Mouse (Mus musculus): ENCODE results near the gene Safb2.

The Safb2 gene

DNA sequence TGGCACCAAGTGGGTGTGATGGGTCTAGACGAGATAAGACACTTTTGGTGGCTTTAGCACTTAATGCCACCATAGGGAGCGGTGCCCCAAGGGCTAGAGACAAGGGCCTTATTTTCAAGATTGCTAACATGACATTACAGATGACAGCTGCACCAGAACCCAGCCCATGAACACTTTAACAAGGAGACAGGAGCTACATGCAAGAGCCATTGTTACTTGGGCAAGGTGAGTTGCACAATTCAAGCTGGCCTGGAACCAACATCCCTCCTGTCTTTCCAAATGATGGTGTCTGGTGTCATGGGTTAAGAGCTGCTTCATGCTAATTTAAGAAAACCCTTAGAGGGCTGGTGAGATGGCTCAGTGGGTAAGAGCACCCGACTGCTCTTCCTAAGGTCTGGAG is 25.0 kb downstream of the Safb2 start:
- DNase-seq (ENCODE audit: low read depth) = no peak

DNA sequence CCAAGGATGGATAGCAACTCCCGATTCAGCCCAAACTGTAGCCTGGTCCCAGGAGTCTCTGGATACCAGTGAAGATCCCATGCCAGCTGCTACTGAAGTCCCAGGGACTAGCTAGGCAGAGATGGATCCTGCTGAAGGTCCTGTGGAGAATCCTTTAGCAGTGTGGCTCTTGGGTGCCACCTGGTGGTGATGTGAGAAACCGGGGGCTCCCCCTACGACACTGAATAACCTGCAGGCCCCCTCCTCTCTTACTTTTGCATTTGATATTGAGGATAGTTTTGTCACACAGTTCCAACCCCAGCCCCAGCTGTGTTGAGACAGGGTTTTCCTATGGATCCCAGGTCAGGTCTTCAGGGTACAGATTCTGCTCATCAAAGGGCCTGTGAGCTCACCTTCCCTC is 25.9 kb downstream of the Safb2 start:
- no peak for DNase-seq (ENCODE audit: low read depth)

DNA sequence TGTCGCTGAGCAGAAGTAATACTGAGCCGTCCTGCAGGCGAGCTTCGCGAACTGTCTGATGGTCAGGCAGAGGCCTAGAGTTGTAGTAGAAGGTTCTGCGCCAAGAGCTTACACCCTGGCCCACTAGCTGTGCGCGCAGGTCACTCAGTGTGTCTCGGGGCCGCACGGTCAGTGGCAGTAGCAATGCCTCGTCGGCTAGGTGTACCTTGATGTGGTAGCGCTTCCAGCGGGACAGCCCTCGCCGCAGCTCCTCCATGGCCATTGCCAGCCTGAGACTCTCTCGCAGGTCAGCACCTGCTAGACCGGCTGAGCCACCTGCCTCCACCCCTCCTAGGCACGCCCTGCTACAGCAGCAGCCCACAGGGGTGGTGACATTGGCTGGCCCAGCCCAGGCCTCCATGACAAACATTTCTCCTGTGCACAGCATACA is 30.2 kb downstream of the Safb2 start, which contains the start of gene Gm20219:
Gm20219 (minus strand) TSS at position 266 of the 430 bp plus-strand sequence.
- DNase-seq (ENCODE audit: low read depth) = no peak

DNA sequence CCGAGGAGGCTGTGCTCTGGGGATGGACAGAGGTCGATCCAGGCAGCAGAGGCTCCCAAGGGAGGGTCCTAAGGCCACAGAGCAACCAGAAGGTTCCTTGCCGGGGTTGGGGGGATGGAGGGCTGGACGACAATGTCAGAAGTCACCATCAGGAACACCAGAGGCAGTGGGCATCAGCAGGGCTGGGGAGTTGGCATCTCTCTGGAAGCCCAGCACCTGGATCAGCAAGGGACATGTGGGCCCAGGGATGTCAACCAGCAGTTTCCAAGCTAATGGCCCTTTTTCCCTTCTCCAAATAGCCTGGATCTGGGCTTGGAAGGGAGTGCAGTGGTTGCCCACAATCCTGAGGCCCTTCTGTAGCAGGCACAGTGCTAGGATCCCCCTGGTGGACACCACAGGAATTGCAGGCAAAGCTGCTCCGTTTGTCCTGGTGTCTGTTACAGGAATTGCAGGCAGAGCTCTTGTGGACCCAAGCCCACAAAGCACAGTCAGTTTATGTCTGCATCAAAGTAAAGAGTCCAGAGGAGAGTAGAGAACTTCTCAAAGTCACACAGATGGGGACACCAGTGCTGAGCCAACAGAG is 31.5 kb downstream of the Safb2 start:
- DNase-seq (ENCODE audit: low read depth) = no peak

DNA sequence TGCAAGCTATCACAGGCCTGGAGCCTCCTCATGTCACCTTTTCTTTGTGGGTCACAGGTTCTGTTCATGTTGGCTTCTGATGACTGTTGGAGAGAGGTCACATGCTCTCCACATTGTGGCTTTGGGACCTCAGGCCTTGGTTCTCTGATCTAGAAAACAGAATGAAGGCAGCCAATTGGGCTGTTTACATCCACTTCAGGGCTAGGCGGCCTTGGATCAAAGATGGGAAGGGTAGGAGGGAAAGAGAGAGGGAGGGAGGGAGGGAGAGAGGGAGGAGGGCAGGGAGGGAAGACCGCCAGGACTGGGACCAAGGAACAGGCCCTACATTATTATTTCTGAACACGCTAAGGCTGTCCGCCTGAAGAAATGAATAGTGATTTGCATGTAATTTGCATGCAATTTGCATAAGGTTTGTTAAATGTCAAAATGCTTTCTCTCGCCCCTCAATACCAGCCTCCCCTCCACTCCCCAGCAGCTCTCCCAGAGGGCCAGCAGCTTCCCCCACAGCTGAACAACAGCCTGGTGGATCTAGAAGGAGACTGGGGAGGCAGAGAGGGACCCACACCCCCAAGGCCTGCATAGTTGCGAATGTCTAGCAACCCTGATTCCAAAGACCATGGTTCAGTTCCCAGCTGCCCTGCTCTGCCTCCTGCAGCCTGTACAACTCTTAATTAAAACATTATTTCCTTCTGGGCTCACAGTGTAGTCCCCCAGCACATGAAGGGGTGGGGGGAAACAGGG is 32.4 kb downstream of the Safb2 start:
- no peak for DNase-seq (ENCODE audit: low read depth)

DNA sequence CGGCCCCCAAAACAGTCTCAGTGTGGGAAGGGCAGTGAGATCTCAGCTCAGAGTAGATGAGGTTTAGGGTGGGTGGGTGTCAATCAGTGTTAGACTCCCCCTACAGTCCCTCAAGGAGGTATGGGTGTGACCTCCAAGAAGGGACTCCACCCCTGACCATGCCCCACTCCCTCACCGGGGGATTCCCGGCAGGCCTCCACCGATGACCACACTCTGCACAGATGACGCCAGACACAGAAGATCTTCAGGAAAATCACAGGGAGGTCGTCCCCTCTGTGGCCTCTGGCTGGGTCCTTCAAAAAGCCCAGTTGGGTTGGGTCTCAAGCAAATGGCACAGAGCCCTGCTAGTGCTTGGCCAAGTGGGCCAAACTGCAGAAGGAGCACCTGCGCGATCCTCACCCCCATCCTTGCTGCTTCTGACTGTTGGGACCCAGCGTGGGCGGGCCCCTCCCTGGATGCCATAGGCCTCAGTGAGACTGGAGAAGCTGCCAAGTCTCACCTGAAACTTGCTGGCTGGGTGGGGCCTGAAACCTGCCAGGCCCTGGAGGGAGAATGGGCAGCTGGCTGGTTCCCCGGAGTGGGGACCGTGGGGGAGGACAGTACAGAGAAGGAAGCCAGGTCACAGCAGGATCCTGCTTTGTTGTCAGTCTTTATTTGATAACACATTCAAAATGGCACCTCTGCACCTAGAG is 33.5 kb downstream of the Safb2 start:
- DNase-seq (ENCODE audit: low read depth) = no peak

DNA sequence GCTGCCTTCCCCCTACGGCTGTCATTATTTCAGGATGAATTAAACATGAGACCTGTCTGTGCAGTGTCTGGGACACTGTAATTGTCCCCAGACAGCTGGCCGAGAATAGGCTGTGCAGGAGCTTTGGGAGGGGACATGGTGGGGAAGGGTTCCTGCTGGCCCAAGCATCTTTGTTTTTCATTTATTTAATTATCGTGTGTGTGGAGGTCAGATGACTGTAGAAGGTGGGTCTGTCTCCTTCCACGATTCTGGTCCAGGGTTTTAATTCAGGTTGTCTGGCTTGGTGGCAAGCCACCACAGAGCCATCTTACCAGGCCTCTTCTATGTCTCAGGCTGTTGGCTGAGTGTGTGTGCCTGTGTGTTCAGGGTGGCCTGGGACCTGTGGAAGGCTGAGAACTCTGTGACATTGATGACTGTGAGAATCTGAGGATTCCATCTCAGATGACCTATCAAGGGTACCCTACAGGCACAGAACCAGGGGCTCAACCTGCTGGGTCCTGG is 35.7 kb downstream of the Safb2 start:
- DNase-seq (ENCODE audit: low read depth) = no peak

DNA sequence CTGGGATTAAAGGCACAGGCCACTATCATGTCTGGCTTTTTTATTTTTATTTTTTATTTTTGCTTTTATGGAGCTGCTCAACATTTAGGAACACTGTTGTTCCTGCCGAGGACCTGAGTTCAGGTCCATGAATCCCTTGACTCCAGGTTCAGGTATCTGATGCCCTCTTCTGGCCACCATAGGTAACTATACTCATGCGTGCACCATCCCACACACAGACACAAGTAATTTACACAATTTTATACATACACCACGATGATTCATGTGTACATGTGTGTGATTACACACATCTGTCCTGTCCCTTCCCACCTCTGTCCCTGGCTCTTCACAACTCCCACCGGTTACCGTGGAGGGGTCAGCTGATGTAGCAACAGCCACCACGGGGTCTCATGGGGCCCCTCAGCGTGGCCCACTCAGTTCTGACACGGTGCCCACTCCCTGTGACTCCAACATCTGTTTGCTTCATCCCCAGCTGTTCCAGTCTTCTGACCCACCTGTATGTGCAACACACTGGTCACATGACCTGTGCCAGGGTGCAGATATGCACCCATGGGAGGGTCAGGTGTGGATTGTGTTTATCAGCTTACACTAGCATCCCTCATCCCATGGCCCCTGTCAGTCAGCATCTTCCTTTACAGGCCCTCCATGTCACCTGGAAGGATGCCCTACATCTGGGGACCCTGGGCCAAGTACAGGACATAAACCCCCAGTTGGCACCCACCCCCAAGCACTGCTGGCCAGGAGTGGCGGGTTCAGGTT is 36.4 kb downstream of the Safb2 start:
- no peak for DNase-seq (ENCODE audit: low read depth)

DNA sequence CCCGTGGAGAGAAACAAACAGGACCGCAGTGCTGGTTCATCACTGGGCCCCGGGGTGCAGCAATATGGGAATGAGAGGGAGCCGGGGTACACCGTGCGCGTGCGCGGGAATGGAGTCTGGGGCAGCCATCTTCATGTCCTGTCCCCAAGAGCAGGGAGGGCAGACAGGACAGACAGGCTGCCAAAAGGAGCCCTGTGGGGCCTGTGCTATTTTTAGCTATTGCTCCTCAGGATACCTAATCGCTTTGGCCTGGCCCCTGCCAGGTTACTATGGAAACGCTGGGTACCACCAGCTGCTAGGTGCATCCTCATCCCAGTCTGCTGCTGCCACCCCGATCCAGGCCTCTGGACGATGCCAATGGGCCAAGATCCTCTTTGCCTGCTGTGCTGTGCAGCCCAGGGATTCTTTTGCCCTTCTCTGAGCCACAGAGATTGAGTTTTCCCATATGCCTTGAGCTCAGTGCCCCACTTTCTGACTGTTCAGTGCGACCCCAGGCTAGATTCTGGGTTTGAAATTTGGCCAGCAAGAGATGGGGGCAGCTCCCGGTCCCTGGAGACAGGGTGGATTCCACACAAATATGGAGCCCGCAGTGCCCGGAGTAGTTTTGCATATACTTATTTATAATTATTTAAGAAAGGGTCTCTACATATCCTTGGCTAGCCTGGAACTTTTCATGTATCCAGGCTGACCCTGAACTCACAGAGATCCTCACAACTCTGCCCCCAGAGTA is 37.1 kb downstream of the Safb2 start:
- DNase-seq (ENCODE audit: low read depth) = no peak

DNA sequence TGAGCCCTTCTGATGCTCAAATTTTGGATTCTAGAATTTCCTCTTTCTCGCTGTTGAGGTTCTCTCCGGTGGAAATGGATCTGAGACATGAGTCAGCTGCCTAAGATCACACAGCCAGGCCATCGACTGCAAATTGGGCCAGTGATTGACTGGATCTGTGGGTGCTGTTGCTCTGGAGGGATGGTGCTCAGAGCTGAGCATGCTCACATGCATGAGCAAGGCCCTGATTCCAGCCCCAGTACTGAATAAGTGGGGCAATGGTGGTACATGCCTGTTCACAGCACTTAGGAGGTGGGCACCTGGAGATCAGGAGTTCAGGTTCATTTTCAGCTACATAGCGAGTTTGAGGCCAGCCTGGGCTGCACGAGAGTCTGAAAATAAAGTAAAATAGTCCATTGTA is 37.8 kb downstream of the Safb2 start:
- DNase-seq (ENCODE audit: low read depth) = no peak

DNA sequence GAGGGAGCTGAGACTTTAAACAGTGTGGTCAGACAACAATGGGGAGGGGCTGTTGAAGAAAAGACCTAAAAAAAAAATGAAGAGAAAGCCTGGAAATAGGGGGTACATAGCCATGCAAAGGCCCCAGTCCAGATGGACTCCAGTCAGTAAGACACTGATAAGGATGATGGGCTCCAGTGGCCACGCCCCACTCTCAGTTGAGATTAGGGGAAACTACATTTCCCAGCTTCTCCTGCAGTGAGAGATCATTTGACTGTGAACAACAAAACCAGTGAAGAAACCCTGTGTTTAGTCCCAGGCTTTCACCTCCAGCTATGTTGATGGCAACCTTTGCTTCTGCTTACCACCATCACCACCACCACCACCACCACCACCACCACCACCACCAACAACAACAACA is 38.4 kb downstream of the Safb2 start:
- no peak for DNase-seq (ENCODE audit: low read depth)

DNA sequence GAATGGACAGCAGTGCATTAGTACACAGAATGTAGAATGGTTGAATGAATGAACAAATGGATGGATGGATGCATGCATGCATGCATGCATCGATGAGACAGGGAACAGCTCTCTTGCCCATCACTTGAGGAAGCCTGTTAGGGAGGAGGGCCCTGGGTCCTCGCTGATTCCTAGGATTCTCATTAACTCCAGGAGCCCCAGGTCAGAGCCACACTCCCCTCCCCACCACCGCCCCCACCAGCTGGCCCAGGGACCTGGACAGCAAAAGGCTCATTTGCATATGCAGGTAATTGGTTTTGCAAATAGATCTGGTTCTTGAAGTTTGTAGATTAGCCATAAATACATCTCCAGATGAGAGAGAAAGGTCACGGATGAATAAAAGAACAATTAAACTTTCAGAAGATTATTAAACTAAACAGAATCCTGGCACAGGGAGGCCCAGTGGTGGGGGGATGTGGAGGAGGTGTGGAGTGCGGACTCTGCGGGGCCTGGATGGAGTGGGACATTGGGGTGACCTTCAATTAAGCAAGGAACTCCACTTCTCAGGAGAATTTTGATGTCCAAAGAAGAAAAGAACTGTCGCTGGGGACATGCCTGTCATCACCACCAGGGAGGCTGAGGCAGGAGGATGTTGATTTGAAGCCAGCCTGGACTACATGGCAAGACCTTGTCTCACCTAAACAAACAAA is 39.5 kb downstream of the Safb2 start:
- no peak for DNase-seq (ENCODE audit: low read depth)

DNA sequence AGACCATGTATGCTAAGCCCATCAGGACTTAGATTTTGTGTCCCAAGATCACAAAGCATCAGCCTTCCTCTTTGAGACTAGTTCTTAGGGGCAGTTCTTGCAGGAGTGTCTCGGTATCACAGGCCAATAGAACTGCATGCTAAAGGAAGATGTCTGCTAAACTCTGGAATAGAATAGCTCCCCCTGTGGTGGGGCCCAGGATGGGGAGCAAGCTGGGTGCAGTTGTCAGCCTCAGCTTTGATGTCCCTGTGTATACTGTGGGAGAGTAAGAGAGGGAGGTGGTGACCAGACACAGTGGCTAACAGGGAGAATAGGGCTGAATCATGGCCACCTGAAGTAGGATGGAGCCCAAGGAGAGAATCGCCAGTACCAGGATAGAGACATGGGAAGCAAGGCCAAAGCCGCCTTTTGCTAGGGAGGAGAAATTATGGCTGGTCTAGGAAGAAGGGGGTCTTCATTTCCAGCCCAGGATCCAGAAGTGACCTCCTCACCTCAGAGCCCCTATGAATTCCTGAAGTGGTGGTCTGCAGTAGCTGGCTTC is 40.6 kb downstream of the Safb2 start:
- DNase-seq (ENCODE audit: low read depth) = no peak

DNA sequence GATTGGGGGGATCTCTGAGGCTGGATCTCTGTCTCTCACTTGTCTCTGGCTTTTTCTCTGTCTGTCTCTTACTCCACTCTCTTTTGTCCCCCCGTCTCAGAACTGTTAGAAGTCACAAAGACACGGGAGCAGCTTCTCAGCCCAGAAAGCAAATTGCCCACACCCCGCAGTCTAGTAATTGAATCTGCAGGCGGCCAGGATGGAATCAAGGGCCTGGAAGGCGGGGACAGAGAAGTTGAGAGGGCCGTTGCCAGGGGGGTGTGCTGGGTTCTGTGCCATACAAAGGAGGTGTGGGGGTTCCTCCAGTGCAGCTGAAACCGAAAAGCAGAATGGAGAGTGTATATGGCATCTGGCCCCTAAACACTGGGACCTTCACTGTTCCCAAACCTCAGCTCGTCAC is 41.6 kb downstream of the Safb2 start:
- no peak for DNase-seq (ENCODE audit: low read depth)

DNA sequence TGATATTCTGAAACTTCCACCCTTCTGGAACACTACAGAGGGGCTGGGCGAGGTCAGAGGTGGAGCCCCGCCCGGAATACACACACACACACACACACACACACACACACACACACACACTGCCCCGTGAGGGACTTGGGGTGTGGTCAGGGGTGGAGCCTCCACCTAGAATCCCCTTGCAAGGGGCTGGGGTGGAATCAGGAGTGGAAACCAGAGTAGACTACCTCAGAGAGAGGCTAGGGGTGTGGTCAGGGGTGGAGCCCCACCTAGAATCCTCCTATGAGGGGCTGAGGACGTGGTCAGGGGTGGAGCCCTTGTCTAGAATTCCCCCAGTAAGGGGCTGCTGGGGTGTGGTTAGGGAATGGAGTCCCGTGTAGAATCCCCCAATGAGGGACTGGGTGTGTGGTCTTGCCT is 43.8 kb downstream of the Safb2 start:
- DNase-seq (ENCODE audit: low read depth) = no peak

DNA sequence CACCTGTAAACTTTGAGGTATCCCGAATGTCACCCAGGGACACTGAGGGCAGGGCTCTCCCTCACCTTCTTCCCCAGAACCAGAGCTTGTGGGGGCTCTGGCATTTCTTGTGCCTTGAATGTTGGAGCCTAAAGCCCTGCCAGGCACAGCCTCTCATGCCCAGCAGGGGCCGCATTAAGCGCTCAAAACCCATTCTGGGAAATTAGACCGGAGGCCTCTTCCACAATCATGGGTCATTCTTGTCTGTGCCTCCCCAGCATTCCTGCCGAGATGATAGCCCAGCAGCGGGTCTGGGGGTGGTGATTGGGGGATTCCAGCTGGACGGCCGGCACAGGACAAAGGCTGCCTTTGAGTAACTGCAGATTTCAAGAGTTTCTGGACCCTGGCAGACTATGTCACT is 46.5 kb downstream of the Safb2 start:
- no peak for DNase-seq (ENCODE audit: low read depth)

DNA sequence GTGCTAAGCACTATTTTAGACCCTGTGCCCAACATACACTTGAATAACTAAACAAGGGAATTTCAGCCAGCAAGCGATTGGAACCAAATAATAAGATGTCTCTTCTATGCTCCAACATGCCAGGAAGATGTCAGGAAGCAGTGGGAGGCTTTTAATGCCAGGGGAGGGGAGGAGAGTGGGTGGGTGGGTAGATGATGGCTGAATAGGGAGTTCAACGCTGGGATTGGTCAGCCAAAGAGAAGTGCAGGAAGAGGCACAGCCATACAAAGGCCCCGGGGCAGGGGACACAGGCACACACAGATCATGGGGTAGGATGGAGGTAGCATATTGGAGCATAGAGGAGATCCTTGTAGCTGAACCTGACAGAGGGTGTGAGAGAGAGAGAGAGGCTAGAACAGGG is 47.5 kb downstream of the Safb2 start:
- DNase-seq (ENCODE audit: low read depth) = no peak

DNA sequence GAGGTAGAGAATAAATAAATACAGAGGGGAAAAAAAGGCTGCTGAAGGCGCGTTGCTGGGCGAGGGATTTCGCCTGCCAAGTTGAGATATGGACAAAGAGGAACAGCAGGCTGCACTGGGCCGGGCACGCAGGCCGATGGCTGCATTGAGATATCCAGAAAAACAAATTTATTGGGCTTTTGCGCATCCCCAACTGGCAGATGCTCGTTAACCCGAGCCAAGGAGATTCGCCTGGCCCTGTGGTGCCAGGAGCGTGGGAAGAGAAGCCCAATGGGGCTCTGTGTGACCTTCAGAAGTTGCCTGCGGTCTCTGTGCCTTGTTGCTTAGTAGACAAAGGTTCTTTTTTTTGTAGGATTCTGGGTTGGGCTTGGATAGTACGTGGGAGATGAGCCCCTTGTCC is 48.2 kb downstream of the Safb2 start:
- DNase-seq (ENCODE audit: low read depth) = no peak

DNA sequence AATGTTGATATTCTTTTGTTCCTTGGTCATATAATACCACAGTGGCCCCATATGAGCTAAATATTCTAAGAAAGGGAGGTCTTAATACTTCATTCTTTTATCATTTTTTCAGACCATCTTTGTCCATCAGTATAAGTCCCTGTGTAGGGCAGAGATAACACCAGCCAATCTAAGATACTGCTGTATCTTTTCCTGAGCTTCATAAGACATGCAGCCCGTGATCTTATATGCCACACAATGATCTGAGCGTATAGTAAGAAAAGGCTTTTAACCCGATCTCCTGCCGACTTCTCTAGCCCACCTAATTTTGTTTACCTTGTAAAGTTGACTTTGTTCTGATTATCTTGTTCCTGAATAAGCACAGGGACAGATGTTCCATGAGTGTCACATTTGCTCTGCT is 59.4 kb downstream of the Safb2 start:
- DNase-seq (ENCODE audit: low read depth) = no peak

DNA sequence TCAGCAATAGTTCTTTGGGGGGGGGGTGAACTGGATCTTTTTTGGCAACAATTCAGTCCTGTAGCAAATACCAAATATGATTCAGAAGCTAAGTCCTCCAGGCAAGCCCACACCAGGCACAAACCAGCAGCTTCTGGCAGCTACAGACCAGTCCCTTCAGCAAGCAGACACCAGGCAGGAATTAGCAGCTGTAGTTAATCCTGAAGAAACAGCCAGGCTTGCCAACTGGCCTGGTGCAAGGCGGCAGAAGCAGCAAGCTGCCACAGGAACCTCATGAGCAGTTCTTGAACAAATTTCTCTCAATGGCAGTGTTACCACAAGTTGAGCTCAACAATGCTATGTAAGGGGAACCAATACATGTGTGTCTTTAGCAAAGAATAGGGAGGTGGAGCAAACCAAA is 61.6 kb downstream of the Safb2 start:
- no peak for DNase-seq (ENCODE audit: low read depth)
